Mouse (Mus musculus): ENCODE results near the gene Gm45785.

GRCm38 (mm10) chr7:140846676-140847075 lies 9.5 kb downstream of the Gm45785 start:
- TF ChIP-seq EP300 (IDR thresholded peaks at IDR 0.05) (no peak), CTCF (IDR thresholded peaks at IDR 0.05) (no peak)

All from lung, postnatal 0 days (tissue).